Mouse (Mus musculus): ENCODE measurements around the gene Rab13.

DNA sequence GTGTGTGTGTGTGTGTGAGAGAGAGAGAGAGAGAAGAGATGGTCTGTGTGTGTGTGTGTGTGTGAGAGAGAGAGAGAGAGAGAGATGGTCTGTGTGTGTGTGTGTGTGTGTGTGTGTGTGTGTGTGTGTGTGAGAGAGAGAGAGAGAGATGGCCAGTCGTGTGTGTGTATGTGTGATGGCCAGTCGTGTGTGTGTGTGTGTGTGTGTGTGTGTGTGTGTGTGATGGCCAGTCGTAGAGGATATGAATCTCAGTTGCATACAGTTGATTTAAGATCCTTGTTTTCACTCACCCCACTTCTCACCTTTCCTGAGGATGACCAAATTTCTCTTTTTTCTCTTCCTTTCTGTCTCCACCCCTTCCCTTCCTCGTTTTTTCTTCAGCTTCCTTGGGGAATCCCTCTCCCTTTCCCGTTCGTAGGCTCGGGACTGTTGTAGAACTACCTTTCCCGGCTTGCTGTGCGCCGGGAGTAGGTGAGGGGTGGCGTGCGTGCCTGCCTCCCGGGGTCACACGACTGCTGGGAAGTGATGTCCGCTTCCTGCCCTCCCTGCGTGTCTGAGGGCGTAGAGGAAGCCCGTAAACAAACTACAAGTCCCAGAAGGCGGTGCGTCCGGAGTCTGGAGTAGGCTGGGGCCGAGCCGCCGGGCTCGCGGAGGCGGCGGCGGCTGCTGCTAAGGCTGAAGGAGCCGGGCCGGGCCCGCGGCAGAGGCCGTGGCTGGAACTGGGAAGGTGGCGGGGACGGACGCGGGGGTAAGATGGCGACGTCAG, 40.3 kb downstream of the Rab13 start, which contains the start of gene Crtc2:
- TF ChIP-seq CTCF (IDR thresholded peaks at IDR 0.05; ENCODE audit: low read depth, low read length) (no peak), POLR2A (IDR thresholded peaks at IDR 0.05; ENCODE audit: extremely low read depth, insufficient read depth, low read length) (peak; percentile 9; the same call in 1 of the 2 replicates)

Data from liver, adult 2 months (tissue).